Mouse (Mus musculus) retina, postnatal 1 day (tissue): Measurements from ENCODE around the gene Cutc.
A peak's percentile ranks its signal among the peaks of the same experiment; 100 is the strongest.

Experiments used
- DNase-seq: peaks from one replicate; pipeline ENCODE4 v3.0.0-alpha.2; 2012

Cutc gene

GRCm38 (mm10) chr19:43752489-43753225 is at the start of gene Cutc, which contains the start of gene Cox15:
TSS of gene Cutc (plus strand) at chr19:43752996.
TSS of gene Cox15 (minus strand) at chr19:43753000.
- peak; percentile 98 for DNase-seq

GRCm38 (mm10) chr19:43704211-43704610 is 48.6 kb upstream of the Cutc start:
- DNase-seq, result no peak

GRCm38 (mm10) chr19:43704787-43705497 is 47.9 kb upstream of the Cutc start:
- no peak for DNase-seq

GRCm38 (mm10) chr19:43708206-43708605 is 44.6 kb upstream of the Cutc start:
- DNase-seq, result no peak

- DNase-seq, result no peak
Observed at GRCm38 (mm10) chr19:43709317-43709716, 43.5 kb upstream of the Cutc start.

- DNase-seq, result no peak
Observed at GRCm38 (mm10) chr19:43711159-43711916, 41.5 kb upstream of the Cutc start.

- no peak for DNase-seq
Observed at GRCm38 (mm10) chr19:43711971-43712370, 40.8 kb upstream of the Cutc start.

GRCm38 (mm10) chr19:43720061-43720460 is 32.7 kb upstream of the Cutc start:
- no peak for DNase-seq

- no peak for DNase-seq
Observed at GRCm38 (mm10) chr19:43722891-43723290, 29.9 kb upstream of the Cutc start.

GRCm38 (mm10) chr19:43723501-43723900 is 29.3 kb upstream of the Cutc start:
- DNase-seq, result no peak

- DNase-seq, result no peak
Observed at GRCm38 (mm10) chr19:43724194-43724593, 28.6 kb upstream of the Cutc start.

GRCm38 (mm10) chr19:43724821-43725220 is 28.0 kb upstream of the Cutc start:
- DNase-seq, result no peak

- DNase-seq, result no peak
Observed at GRCm38 (mm10) chr19:43726510-43727146, 26.2 kb upstream of the Cutc start.

- DNase-seq, result peak; percentile 57
Observed at GRCm38 (mm10) chr19:43729296-43730036, 23.3 kb upstream of the Cutc start.

GRCm38 (mm10) chr19:43730037-43730428 is 22.8 kb upstream of the Cutc start:
- peak; percentile 32 for DNase-seq

GRCm38 (mm10) chr19:43731157-43731556 is 21.6 kb upstream of the Cutc start:
- no peak for DNase-seq

- DNase-seq, result no peak
Observed at GRCm38 (mm10) chr19:43738409-43738808, 14.4 kb upstream of the Cutc start.

GRCm38 (mm10) chr19:43743401-43743800 is 9.4 kb upstream of the Cutc start:
- DNase-seq, result no peak

- no peak for DNase-seq
Observed at GRCm38 (mm10) chr19:43745740-43746139, 7.1 kb upstream of the Cutc start.

- no peak for DNase-seq
Observed at GRCm38 (mm10) chr19:43747877-43748276, 4.9 kb upstream of the Cutc start.

- no peak for DNase-seq
Observed at GRCm38 (mm10) chr19:43750008-43750407, 2.8 kb upstream of the Cutc start.

- no peak for DNase-seq
Observed at GRCm38 (mm10) chr19:43753226-43753835, 535 bp downstream of the Cutc start.
